Mouse (Mus musculus) lung, postnatal 36 days (tissue): ENCODE measurements around the gene H2al1h.
A peak's percentile ranks its signal among the peaks of the same experiment; 100 is the strongest.
"Not testable (repeated sequence)": the region's sequence is repeated elsewhere in the genome, so short reads cannot be mapped to it uniquely, and the experiment has no call there.

Experiments used
- DNase-seq: peaks from one replicate; pipeline ENCODE4 v3.0.0; 2022; ENCODE audit warnings: mixed read lengths

Gene H2al1h

GRCm38 (mm10) chrX:11321192-11321591, at the start of gene H2al1h:
H2al1h (plus strand) TSS chrX:11321492.
- not testable (repeated sequence) for DNase-seq

DNA sequence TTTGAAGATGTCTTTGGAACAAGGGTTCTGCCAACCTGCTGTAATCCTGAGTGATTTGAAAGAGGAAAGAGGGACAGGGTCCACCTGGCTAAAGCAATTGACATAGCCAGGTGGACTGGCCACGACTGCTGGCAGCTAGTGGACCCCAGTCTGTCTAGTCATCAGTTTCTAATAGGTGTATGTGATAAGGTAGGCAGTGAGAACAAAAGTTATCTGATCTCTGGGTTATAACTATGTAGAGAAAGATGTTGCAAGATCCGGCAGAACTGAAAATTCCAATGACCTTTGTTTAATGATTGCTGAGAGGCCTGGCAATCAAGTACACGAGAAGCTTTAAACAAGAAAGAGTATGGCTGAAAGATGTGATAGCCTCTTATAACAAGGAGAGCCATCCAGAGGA, 48.1 kb upstream of the H2al1h start:
- no peak for DNase-seq

DNA sequence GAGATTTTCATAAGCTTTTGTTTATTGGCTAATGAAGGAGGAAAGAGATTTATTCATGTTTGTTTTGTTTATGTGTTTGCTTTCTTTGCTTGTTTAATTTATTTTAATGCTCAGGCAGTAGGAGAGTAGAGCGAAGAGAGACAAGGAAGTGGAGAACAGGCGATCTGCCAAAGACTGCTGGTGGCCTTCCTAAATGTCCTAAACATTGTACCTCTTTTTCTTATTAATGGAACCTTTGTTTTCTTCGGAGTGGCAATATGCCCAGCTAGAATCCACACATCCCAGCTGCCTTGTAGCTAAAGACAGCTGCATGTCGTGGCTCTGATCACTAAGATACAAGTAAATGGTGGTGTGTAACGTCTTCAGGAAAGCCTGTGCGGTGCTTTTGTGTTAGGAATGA, 44.2 kb upstream of the H2al1h start:
- no peak for DNase-seq

- no peak for DNase-seq
Observed at GRCm38 (mm10) chrX:11280741-11281140, 40.6 kb upstream of the H2al1h start.

GRCm38 (mm10) chrX:11288306-11288882, 32.9 kb upstream of the H2al1h start:
- DNase-seq, result peak; percentile 57

DNA sequence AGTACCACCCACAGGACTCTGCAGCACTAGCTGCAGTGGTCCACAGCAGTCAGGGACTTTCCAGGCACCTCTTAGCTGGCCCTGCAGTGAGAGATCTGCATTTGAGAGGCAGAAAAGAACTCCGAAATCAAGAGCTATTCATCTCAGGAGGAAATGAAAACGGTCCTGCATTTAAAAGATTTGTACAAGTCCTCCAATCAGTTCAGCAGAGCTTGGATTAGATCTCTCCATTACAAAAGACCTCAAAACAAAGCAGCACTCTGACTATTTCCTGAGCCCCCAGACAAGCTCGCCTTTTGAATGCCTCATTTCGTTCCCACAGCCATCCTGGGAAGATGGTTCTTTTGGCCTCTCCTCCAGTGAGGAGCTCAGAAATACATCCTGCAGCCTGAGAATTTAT, 32.0 kb upstream of the H2al1h start:
- DNase-seq, result no peak

DNA sequence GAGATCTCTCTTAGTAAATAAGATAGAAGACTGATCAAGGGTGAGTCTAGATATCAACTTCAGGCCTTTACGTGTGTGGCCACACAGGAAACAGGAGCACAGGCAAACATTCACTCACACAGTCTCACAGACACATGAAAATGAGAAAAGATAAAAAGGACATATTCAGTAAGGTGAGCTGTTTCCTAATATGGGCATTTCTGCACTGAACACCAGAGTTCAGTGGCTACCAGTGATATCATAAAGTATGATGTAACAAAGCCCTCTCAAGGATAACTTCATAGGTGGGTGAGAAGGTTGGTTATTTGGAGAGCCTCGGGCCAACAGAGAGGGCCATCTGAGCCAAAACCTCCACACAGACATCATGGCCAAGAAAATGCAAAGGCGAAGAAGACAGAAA, 22.3 kb upstream of the H2al1h start, which contains the start of gene H2al1a:
H2al1a (plus strand) TSS at position 301 of the 400 bp plus-strand sequence.
- not testable (repeated sequence) for DNase-seq

DNA sequence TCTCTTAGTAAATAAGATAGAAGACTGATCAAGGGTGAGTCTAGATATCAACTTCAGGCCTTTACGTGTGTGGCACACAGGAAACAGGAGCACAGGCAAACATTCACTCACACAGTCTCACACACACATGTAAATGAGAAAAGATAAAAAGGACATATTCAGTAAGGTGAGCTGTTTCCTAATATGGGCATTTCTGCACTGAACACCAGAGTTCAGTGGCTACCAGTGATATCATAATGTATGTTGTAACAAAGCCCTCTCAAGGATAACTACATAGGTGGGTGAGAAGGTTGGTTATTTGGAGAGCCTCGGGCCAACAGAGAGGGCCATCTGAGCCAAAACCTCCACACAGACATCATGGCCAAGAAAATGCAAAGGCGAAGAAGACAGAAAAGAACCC, 19.2 kb upstream of the H2al1h start, which contains the start of gene H2al1b:
H2al1b (plus strand) TSS at position 301 of the 400 bp plus-strand sequence.
- not testable (repeated sequence) for DNase-seq

GRCm38 (mm10) chrX:11305355-11305754, 15.9 kb upstream of the H2al1h start, which contains the start of gene H2al1c:
H2al1c (plus strand) TSS chrX:11305655.
- not testable (repeated sequence) for DNase-seq

DNA sequence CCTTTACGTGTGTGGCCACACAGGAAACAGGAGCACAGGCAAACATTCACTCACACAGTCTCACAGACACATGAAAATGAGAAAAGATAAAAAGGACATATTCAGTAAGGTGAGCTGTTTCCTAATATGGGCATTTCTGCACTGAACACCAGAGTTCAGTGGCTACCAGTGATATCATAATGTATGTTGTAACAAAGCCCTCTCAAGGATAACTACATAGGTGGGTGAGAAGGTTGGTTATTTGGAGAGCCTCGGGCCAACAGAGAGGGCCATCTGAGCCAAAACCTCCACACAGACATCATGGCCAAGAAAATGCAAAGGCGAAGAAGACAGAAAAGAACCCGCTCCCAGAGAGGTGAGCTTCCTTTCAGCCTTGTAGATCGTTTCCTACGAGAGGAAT, 12.8 kb upstream of the H2al1h start, which contains the start of gene H2al1d:
H2al1d (plus strand) TSS at position 301 of the 400 bp plus-strand sequence.
- not testable (repeated sequence) for DNase-seq

DNA sequence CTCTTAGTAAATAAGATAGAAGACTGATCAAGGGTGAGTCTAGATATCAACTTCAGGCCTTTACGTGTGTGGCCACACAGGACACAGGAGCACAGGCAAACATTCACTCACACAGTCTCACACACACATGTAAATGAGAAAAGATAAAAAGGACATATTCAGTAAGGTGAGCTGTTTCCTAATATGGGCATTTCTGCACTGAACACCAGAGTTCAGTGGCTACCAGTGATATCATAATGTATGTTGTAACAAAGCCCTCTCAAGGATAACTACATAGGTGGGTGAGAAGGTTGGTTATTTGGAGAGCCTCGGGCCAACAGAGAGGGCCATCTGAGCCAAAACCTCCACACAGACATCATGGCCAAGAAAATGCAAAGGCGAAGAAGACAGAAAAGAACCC, 9.7 kb upstream of the H2al1h start, which contains the start of gene H2al1e:
H2al1e (plus strand) TSS at position 301 of the 400 bp plus-strand sequence.
- DNase-seq, result not testable (repeated sequence)

GRCm38 (mm10) chrX:11314858-11315257, 6.4 kb upstream of the H2al1h start, which contains the start of gene H2al1f:
H2al1f (plus strand) TSS chrX:11315158.
- not testable (repeated sequence) for DNase-seq

DNA sequence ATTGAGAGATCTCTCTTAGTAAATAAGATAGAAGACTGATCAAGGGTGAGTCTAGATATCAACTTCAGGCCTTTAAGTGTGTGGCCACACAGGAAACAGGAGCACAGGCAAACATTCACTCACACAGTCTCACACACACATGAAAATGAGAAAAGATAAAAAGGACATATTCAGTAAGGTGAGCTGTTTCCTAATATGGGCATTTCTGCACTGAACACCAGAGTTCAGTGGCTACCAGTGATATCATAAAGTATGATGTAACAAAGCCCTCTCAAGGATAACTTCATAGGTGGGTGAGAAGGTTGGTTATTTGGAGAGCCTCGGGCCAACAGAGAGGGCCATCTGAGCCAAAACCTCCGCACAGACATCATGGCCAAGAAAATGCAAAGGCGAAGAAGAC, 3.3 kb upstream of the H2al1h start, which contains the start of gene H2al1g:
H2al1g (plus strand) TSS at position 301 of the 400 bp plus-strand sequence.
- not testable (repeated sequence) for DNase-seq

- DNase-seq, result not testable (repeated sequence)
Observed at GRCm38 (mm10) chrX:11324359-11324758, 3.1 kb downstream of the H2al1h start, which contains the start of gene H2al1i. H2al1i (plus strand) TSS chrX:11324659.

- not testable (repeated sequence) for DNase-seq
Observed at GRCm38 (mm10) chrX:11327522-11327921, 6.2 kb downstream of the H2al1h start, which contains the start of gene H2al1j. H2al1j (plus strand) TSS chrX:11327822.

DNA sequence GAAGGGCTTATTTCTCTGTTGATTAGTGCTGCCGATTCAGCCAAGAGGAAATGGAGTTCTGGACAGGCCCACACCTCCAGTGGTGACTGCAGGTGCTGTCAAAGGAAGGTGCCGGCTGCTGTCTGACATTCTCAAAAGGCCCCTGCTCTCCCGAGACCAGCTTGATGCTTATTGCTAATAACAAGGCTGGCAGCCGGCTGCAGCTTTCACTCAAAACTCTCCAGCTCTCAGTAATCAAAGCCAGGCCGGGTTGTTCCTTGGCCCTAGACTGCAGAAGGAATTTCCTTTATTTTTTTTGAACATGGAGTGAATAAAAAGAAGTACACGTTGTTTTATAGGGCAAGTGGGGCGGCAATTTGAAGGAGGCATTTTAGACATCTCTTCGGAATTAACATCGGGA, 24.5 kb downstream of the H2al1h start:
- peak; percentile 37 for DNase-seq

- DNase-seq, result no peak
Observed at GRCm38 (mm10) chrX:11346756-11347155, 25.5 kb downstream of the H2al1h start.

- DNase-seq, result no peak
Observed at GRCm38 (mm10) chrX:11360823-11361222, 39.5 kb downstream of the H2al1h start.

DNA sequence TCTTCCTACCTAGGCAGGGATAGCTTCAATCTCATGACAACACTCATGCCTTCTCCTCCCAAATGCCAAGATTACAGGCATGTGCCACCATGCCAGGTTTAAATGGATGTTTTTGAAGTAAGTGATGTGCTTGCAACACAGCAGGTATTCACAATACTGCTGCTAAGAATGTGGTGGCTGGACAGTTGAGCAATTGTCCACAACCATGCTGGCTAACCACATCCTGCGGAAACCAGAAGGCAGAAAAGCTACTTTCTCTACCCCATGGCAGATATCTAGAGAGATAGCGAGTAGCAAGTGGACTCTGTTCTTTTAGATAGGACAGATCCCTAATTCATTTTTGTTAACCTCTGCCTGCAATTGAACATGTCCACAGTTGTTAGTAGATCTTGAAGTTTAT, 40.0 kb downstream of the H2al1h start:
- DNase-seq, result no peak

DNA sequence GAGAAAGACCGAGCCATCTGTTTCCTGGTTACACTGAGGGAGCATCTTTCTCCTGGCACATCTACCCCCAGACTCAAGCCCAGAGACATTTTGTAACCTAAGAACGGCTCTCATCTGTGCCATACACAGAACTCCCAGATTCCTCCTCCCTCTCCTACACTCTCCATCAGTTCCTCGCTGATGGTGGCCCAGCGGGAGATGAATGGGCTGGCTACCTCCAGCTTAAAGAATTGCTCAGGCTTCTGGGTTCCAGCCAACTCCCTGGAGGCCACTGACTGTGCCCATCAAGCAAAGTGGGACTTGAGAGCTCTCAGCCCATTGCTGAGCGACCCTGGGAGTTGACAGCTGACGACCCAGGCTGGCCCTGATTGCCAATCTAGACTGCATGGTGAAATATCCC, 42.6 kb downstream of the H2al1h start:
- DNase-seq, result no peak

- DNase-seq, result no peak
Observed at GRCm38 (mm10) chrX:11365151-11365550, 43.9 kb downstream of the H2al1h start.
